Mouse (Mus musculus): Measurements from ENCODE around the gene Olfr644.

Gene Olfr644

DNA sequence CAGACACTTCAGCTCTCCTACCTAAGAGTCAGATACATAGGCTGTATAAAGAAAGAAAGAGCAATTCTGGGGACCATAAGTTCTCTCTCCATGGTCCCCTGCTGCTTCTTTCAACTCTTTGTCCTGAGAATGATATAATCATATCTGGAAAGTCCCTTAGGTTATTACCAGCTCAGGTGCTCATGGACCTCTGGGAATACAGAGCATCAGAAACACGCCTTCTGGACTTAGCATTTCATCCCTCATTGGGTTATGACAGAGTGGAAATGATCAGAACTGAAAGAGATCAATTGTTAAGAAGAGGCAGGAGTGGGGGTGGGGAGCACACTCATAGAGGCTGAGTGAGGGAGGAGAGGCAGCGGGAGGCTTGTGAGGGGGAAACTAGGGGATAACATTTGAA is at the start of gene Olfr644:
Gene Olfr644 (minus strand): TSS at position 101 of the 400 bp plus-strand sequence.
- no peak for DNase-seq (ENCODE audit: low read depth)

DNA sequence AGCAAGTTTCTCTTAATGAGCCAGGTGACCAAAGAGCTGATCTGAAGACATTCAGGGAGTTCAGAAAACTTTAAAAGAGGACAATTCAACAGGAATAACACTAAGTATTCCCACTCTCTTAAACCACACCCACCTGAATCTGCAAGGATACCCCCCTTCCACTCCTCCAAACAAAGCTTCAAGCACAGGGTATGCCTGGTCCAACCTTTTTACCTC is 33.0 kb upstream of the Olfr644 start, which contains the start of gene Olfr646:
Gene Olfr646 (plus strand): TSS at position 117 of the 216 bp plus-strand sequence.
- DNase-seq (ENCODE audit: low read depth), result no peak

DNA sequence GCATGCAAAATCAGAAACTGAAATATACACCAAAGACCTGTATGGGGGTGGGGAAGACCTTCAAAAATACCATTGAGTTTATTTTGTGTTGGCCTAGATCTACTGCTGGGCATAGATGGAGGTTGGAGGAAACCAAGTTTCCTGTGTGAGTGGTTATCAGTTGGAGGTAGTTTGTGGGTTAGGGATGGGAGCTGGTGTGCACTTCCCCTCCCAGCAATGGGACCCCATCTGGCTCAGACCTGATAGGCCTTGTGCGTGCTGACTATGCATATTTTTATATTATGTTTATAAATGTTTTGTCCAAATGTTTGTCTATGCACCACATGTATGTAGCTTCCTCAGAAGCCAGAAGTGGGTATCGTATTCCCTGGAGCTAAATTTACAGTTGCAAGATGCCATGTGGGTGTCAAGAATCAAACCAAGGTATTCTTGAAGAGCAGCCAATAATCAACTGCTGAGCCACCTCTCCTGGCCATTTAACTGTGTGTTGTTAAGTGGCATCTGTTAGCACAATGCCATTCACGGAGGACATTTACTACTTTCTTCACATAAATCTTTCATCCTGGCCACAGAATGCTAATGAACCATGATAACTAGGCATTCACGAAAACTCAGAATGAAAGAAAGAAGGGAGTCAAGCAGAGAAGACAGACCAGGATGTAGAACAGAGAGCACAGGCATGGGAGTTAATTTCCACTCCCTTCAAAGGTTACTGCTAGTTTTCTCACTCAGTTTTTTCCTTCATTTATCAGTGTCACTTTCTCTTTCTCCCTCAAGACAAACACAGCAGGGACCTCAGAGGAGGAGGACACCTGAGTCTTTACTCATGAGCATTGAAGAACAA is 32.5 kb upstream of the Olfr644 start:
- no peak for DNase-seq (ENCODE audit: low read depth)

DNA sequence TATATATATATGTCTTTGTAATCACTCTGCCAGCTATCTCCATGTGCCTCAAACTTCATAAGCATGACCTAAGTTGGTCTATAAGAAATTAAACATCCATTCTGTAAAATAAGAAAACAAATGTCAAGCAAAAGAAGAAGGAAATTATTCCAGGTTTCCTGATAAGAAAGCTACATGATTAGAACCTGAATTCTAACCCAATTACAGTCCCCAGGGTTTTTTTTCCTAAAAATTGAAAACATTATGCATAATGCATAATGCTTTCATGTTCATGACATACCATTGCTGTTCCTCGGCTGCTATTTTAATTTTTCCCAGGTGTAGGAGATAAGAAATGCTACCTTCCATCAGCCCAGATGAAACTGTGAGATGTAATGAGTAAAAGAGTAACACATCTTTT is 13.7 kb upstream of the Olfr644 start, which contains the start of gene Olfr645:
Gene Olfr645 (minus strand): TSS at position 101 of the 400 bp plus-strand sequence.
- DNase-seq (ENCODE audit: low read depth), result no peak

DNA sequence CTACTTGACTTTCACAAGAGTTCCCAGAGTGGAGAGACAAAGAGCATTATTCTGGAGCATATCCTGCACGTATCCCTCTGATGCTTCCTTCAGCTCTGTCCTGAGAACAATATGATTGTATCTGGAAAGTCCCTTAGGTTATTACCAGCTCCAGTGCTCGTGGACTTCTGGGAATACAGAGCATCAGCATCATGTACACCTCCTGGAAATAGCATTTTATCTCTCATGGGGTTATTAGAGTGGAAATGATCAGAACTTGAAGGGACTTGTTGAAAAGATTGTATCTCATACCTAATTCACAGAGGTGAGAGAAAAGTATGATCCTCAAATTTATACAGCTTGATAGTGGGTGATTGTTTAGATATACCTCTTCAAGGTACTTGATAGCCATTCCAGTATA is 10.3 kb downstream of the Olfr644 start, which contains the start of gene 4930516K23Rik:
Gene 4930516K23Rik (minus strand): TSS at position 101 of the 400 bp plus-strand sequence.
- no peak for DNase-seq (ENCODE audit: low read depth)

DNA sequence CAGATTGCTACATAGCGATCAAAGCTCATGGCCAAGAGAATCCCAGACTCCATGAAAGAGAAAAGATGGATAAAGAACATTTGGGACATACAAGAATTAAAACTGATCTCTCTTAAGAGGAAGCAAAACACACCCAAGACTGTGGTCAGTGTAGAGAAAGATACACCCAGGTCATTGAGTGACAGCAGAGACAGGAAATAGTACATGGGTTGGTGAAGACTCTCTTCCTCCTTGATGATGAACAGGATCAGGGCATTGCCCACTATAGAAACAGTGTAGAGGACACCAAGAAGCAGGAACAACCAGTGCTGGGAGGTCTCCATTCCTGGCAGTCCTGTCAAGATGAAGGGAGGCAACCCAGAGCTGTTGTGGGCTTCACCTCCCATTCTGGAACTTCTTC is 12.5 kb downstream of the Olfr644 start:
- DNase-seq (ENCODE audit: low read depth), result no peak

DNA sequence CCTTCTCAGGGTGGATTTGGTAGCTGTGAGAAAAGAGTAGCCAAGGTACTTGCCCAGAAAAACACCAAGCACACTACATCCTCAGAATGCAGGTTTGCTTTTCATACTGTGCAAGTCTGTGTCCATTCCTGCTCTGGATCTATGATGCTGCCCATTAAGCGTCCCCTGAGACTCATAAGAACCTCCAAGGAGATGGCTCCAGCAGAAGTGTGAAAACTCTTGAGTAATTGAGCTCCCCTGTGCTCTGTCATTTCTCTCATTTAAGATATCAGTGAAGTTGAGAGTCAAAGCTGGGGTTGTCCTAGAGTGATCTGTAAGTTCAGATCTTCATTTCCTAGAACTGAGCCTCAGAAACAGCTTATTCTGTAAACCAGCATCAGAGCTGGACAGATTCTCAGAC is 19.1 kb downstream of the Olfr644 start, which contains the start of gene Olfr642:
Gene Olfr642 (minus strand): TSS at position 101 of the 400 bp plus-strand sequence.
- DNase-seq (ENCODE audit: low read depth), result no peak

DNA sequence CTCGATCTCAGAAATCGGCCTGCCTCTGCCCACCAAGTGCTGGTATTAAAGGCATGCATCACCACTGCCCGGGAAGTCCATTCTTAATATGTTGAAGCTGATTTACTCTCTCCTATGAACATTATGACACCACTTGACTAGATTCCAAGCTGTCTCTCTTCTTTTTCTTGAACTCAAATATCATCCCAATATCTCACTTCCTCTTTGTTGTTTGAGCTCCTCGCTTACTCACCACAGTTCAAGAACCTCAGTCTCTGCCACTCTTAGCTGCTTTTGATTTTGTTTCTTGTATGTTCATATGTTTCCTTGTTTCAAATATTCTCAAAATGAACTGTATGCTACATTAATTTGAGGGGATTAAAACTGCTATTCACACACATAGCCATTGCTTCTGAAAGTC is 20.9 kb downstream of the Olfr644 start:
- DNase-seq (ENCODE audit: low read depth), result no peak

DNA sequence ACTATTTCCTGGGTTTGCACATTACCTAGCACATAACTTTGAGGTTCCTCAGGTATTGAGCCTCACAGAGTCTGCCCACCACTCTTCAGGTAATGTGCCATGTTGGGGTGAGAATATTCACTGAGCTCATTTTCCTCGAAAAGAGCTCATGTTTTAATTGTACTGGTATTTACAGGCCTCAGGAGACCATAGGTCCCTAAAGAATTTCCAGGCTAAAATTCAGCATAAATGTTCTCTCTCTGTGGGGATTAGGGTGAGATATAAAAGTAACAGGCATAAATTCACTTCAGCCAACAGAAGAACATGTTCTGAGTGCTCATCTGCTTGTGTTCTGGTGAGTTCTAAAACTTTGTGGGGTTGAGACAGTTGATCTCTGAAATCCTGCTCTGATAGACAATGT is 36.5 kb downstream of the Olfr644 start, which contains the start of gene Olfr641:
Gene Olfr641 (plus strand): TSS at position 301 of the 400 bp plus-strand sequence.
- no peak for DNase-seq (ENCODE audit: low read depth)

DNA sequence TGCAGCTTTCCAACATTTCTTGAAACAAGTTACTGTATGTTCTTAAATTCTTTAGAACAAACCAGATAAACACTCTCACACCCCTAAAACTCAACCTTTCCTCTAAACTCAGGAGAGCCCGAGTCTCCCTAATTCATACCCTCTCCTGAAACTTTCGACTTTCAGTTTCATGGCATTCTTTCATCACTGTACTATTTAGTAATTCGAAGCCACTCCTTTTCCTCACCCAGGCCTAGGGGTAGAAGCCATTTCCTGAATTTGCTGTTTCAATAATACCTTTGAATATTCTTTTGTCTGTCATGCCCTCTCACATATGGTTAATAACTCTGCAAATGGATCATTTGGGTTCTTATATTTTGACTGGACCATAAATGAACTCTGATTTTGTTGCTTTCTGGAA is 44.7 kb downstream of the Olfr644 start:
- DNase-seq (ENCODE audit: low read depth), result no peak

DNA sequence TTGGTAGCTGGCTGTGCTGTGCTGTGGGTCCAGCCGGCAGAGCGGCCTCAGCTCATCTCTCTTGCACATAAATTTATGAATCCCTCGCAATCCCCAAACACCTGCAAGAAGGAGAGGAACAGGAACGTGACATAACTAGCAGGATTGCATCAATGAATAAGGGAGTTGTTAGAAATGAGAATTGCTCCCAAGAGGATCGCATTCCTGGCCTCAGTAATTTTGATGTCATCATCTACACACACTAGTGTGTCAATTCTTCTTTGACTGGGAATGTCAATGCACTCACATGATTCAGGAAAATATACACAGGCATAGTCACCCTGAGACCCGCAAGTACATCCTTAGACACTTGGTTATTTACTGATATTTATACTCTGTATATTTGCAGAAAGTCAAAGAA is 46.2 kb downstream of the Olfr644 start, which contains the start of gene Olfr640:
Gene Olfr640 (minus strand): TSS at position 101 of the 400 bp plus-strand sequence.
- no peak for DNase-seq (ENCODE audit: low read depth)

DNA sequence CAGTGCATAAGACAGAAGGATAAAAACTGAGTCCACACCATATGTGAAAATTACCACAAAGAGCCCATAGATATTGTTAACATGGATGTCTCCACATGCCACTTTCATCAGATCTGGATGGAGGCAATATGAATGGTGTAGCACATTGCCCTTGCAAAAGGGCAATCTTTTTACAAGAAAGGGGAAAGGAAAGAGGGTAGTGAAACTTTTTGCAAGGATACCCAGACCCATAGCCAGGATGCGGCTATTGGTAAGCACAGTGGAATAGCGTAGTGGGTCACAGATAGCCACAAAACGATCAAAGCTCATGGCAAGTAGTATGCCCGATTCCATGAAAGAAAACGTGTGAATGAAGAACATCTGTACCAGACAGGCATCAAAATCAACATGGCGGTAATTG is 50.0 kb downstream of the Olfr644 start:
- no peak for DNase-seq (ENCODE audit: low read depth)

DNA sequence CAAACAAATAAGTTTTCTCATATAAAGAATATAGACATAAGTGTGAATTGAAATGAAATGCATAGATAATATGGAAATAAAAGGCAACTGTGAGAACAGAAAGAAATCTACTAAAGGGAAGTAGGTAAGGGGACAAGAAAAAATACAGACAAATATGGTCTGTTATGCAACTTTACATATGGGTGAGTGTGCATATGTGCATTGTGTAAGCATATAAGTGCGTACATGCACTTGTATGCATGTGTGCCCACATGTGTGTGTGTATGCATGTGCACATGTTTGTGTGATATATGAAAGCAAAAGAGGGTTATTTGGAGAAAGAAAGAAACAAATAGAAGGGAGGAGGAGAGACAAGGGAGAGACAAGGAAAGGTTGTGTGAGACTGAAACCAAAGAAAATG is 52.7 kb downstream of the Olfr644 start:
- DNase-seq (ENCODE audit: low read depth), result no peak

DNA sequence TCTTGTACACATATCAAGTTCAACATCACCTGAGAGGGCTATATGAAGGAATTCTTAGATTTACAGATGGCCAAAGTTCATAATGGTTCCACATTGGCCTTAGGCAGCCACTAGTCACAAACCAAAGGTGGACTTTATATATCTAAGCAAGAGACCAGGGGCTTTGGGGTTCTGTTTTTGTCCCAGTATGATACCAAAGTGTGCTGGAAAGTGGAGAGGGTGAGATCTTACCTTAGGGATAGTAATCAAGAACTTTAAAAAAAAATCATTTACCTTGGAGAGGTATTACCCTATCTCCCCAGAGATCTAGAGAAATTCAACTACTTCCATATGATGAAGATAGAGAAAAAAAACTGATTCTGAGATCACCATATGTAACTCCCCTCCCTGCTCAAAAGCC is 54.5 kb downstream of the Olfr644 start, which contains the start of gene Olfr639:
Gene Olfr639 (minus strand): TSS at position 101 of the 400 bp plus-strand sequence.
- no peak for DNase-seq (ENCODE audit: low read depth)

Data from NIH3T3 (cell line).